Mouse (Mus musculus) myocyte (in vitro differentiated cells): Measurements from ENCODE around the gene Lag3.

Experiments used
- CEBPB ChIP-seq: IDR thresholded peaks from 2 replicates; pipeline ENCODE4 v1.6.1; 2011; ENCODE audit warnings: mild to moderate bottlenecking, moderate library complexity; ENCODE audit not compliant: poor library complexity, insufficient read depth, severe bottlenecking
- E2F4 ChIP-seq: IDR thresholded peaks from one replicate; pipeline ENCODE4 v1.6.1; 2011; ENCODE audit warnings: mild to moderate bottlenecking, control low read depth, moderate library complexity; ENCODE audit not compliant: insufficient read depth
- MAX ChIP-seq: IDR thresholded peaks from one replicate; pipeline ENCODE4 v1.6.1; 2011; ENCODE audit warnings: low read depth, mild to moderate bottlenecking, control low read depth
- MYOG ChIP-seq, 3 experiments: IDR thresholded peaks; one replicate each; pipeline ENCODE4 v1.6.1; 2011; ENCODE audit warnings: control low read depth in 2 of 3, low read depth in 2 of 3, mild to moderate bottlenecking in 2 of 3; ENCODE audit not compliant: insufficient read length in 2 of 3, control insufficient read depth in 1 of 3, insufficient read depth in 1 of 3
- POLR2A ChIP-seq: IDR thresholded peaks from one replicate; pipeline ENCODE4 v1.6.1; 2011; ENCODE audit warnings: low read depth, mild to moderate bottlenecking, control low read depth, moderate library complexity; ENCODE audit not compliant: insufficient read length
- TCF12 ChIP-seq: IDR thresholded peaks from one replicate; pipeline ENCODE4 v1.6.1; 2011; ENCODE audit warnings: mild to moderate bottlenecking, control low read depth; ENCODE audit not compliant: poor library complexity, insufficient read depth, severe bottlenecking
- TCF3 ChIP-seq: IDR thresholded peaks from one replicate; pipeline ENCODE4 v1.6.1; 2011; ENCODE audit warnings: low read depth, control low read depth; ENCODE audit not compliant: insufficient read length

GRCm38 (mm10) chr6:124915942-124916694 is 4.6 kb upstream of the Lag3 start:
- TF ChIP-seq POLR2A = peak; percentile 54
- TF ChIP-seq E2F4 = no peak
- no peak for TF ChIP-seq MYOG (IDR thresholded peaks at IDR 0.05; ENCODE audit: control insufficient read depth in 1 of 3, insufficient read depth in 1 of 3, insufficient read length in 2 of 3, low read depth in 2 of 3)
- TF ChIP-seq MAX = no peak
- TF ChIP-seq TCF3 = no peak
- TF ChIP-seq CEBPB = no peak
- TF ChIP-seq TCF12 = no peak
